Mouse (Mus musculus): ENCODE measurements around the gene Tesmin. TPM values are rescaled to one million over a fixed set of nuclear protein-coding genes. Genes with fewer than 3 reads are reported as not detected.

Tesmin gene
- polyA plus RNA-seq, 1 experiment, result 0.02 TPM

GRCm38 (mm10) chr19:3450714-3451113 is 62.1 kb downstream of the Tesmin start:
- no peaks in the 10 kb centered on the region for H3K9me3 ChIP-seq (ENCODE audit: control insufficient read depth, low read length)
- no peaks in the 10 kb centered on the region for H3K27me3 ChIP-seq (ENCODE audit: control insufficient read depth)
- TF ChIP-seq GATA1 (IDR thresholded peaks at IDR 0.05; ENCODE audit: low read length), result no peak
- no peak for TF ChIP-seq TAL1 (IDR thresholded peaks at IDR 0.05; ENCODE audit: low read length)
- H3K4me1 ChIP-seq (ENCODE audit: control insufficient read depth), result no peaks in the 10 kb centered on the region
- peaks cover 29% of the 10 kb centered on the region for H3K36me3 ChIP-seq (ENCODE audit: control insufficient read depth)
- no peak overlapping the region for H3K4me3 ChIP-seq (replicated peaks)

- Histone ChIP-seq H3K4me1 (ENCODE audit: control insufficient read depth) (no peaks in the 10 kb centered on the region), H3K9me3 (ENCODE audit: control insufficient read depth, low read length) (no peaks in the 10 kb centered on the region), H3K27me3 (ENCODE audit: control insufficient read depth) (no peaks in the 10 kb centered on the region), H3K36me3 (ENCODE audit: control insufficient read depth) (peaks cover 34% of the 10 kb centered on the region), H3K4me3 (replicated peaks) (no peak overlapping the region)
- TF ChIP-seq GATA1 (IDR thresholded peaks at IDR 0.05; ENCODE audit: low read length), result no peak
- TF ChIP-seq TAL1 (IDR thresholded peaks at IDR 0.05; ENCODE audit: low read length), result no peak
Observed at GRCm38 (mm10) chr19:3451170-3451569, 62.5 kb downstream of the Tesmin start.

GRCm38 (mm10) chr19:3451649-3452048 is 63.0 kb downstream of the Tesmin start:
- no peak for TF ChIP-seq GATA1 (IDR thresholded peaks at IDR 0.05; ENCODE audit: low read length)
- no peak overlapping the region for H3K4me3 ChIP-seq (replicated peaks)
- peaks cover 39% of the 10 kb centered on the region for H3K36me3 ChIP-seq (ENCODE audit: control insufficient read depth)
- H3K4me1 ChIP-seq (ENCODE audit: control insufficient read depth), result no peaks in the 10 kb centered on the region
- no peaks in the 10 kb centered on the region for H3K9me3 ChIP-seq (ENCODE audit: control insufficient read depth, low read length)
- H3K27me3 ChIP-seq (ENCODE audit: control insufficient read depth), result no peaks in the 10 kb centered on the region

Other genes with a start within 250 kb of the Tesmin start
- gene Mrpl21, start 106.0 kb upstream of the Tesmin start, polyA plus RNA-seq (2012), result 1.4 and 1.6 TPM in 2 replicates
- gene Ighmbp2, start 105.8 kb upstream of the Tesmin start, polyA plus RNA-seq (2012), result 0.26 and 0.30 TPM in 2 replicates
- gene Cpt1a, start 66.5 kb upstream of the Tesmin start, polyA plus RNA-seq (2012), result 0.04 and 0.29 TPM in 2 replicates
- gene Gal, start 25.7 kb downstream of the Tesmin start, polyA plus RNA-seq (2012), result not detected in 2 replicates
- 6.2 and 7.3 TPM in 2 replicates for gene Ppp6r3, start 186.9 kb downstream of the Tesmin start, polyA plus RNA-seq (2012)

Measured in erythroblast, embryonic 14.5 days (primary cell).